Mouse (Mus musculus) limb, embryonic 13.5 days (tissue): Measurements from ENCODE around the gene Stam2. TPM values are rescaled to one million over a fixed set of nuclear protein-coding genes. Genes with fewer than 3 reads are reported as not detected.
A peak's percentile ranks its signal among the peaks of the same experiment; 100 is the strongest.

ENCODE experiments used
- ATAC-seq: fragments of 200-750 bp; cut with Nextera tagmentation; 2 replicates; pipeline ENCODE4 v1.8.0; 2017; ENCODE audit warnings: low read depth, moderate number of reproducible peaks, moderate TSS enrichment; ENCODE audit not compliant: low FRiP score
- H3K27ac ChIP-seq: fragments of 300-500 bp; sonication (generic); 2 replicates; pipeline ENCODE4 v1.5.1; 2015; ENCODE audit warnings: inconsistent platforms, mild to moderate bottlenecking, moderate library complexity
- H3K27me3 ChIP-seq: fragments of 300-500 bp; sonication (generic); 2 replicates; pipeline ENCODE4 v1.6.1; 2015; ENCODE audit warnings: mild to moderate bottlenecking, inconsistent platforms
- H3K36me3 ChIP-seq: fragments of 300-500 bp; sonication (generic); 2 replicates; pipeline ENCODE4 v1.6.1; 2015; ENCODE audit warnings: inconsistent platforms, mild to moderate bottlenecking, moderate library complexity
- H3K4me1 ChIP-seq: fragments of 300-500 bp; sonication (generic); 2 replicates; pipeline ENCODE4 v1.6.1; 2015; ENCODE audit warnings: inconsistent platforms
- H3K4me2 ChIP-seq: fragments of 300-500 bp; sonication (generic); replicated peaks from 2 replicates; pipeline ENCODE4 v1.6.1; 2015; ENCODE audit warnings: inconsistent platforms, mild to moderate bottlenecking, moderate library complexity
- H3K4me3 ChIP-seq: fragments of 300-500 bp; sonication (generic); 2 replicates; pipeline ENCODE4 v1.5.1; 2015; ENCODE audit warnings: moderate library complexity, mild to moderate bottlenecking, inconsistent platforms
- H3K9ac ChIP-seq: fragments of 300-500 bp; sonication (generic); 2 replicates; pipeline ENCODE4 v1.6.1; 2015; ENCODE audit warnings: mild to moderate bottlenecking, inconsistent platforms
- H3K9me3 ChIP-seq: fragments of 300-500 bp; sonication (generic); 2 replicates; pipeline ENCODE4 v1.6.1; 2016; ENCODE audit warnings: inconsistent platforms
- WGBS: fragments of 180-500 bp; shearing (Covaris S2); methylation state at CpG from one replicate; pipeline ENCODE4 v1.1.7; 2015; 5-methylcytosine and 5-hydroxymethylcytosine counted together
- polyA plus RNA-seq: library from polyadenylated mRNA; unstranded; fragments of >200 nt; fragmentation: Nextera tagmentation; extraction: Ambion mirVana; gene quantifications from 2 replicates; pipeline ENCODE4 v1.2.1, GENCODE M21; 2015

Gene Stam2
- polyA plus RNA-seq, 1 experiment from 2014 or later = 32.3 TPM

- H3K9ac ChIP-seq = no peak overlapping the region
- no peak overlapping the region for H3K4me3 ChIP-seq
- H3K4me2 ChIP-seq = no peak overlapping the region
- no peak overlapping the region for H3K27ac ChIP-seq
- H3K36me3 ChIP-seq = no peaks in the 10 kb centered on the region
- WGBS = 31% methylated on average over 10 of the region's 10 CpGs
- H3K9me3 ChIP-seq = no peaks in the 10 kb centered on the region
- H3K27me3 ChIP-seq = no peaks in the 10 kb centered on the region
- H3K4me1 ChIP-seq = no peaks in the 10 kb centered on the region
- ATAC-seq = no peak
Measured at GRCm38 (mm10) chr2:52758627-52759026, 16.5 kb upstream of the Stam2 start.

GRCm38 (mm10) chr2:52756691-52757090, 14.6 kb upstream of the Stam2 start:
- 13% methylated on average over 3 of the region's 3 CpGs for WGBS
- Histone ChIP-seq H3K4me2 (no peak overlapping the region), H3K27me3 (no peaks in the 10 kb centered on the region)

GRCm38 (mm10) chr2:52753573-52754317, 11.7 kb upstream of the Stam2 start:
- no peak overlapping the region for H3K27ac ChIP-seq
- H3K9me3 ChIP-seq = no peaks in the 10 kb centered on the region
- no peak overlapping the region for H3K4me2 ChIP-seq
- ATAC-seq = no peak
- H3K36me3 ChIP-seq = no peaks in the 10 kb centered on the region
- WGBS = 87% methylated on average over 3 of the region's 3 CpGs
- H3K9ac ChIP-seq = no peak overlapping the region
- no peaks in the 10 kb centered on the region for H3K27me3 ChIP-seq
- H3K4me3 ChIP-seq = no peak overlapping the region
- no peaks in the 10 kb centered on the region for H3K4me1 ChIP-seq

More at GRCm38 (mm10) chr2:52756691-52757090, 14.6 kb upstream of the Stam2 start:
- Histone ChIP-seq H3K4me1 (no peaks in the 10 kb centered on the region), H3K9ac (no peak overlapping the region), H3K36me3 (no peaks in the 10 kb centered on the region), H3K9me3 (no peaks in the 10 kb centered on the region), H3K4me3 (no peak overlapping the region), H3K27ac (no peak overlapping the region)
- ATAC-seq = no peak

GRCm38 (mm10) chr2:52744099-52744498, 2.0 kb upstream of the Stam2 start:
- Histone ChIP-seq H3K27me3 (no peaks in the 10 kb centered on the region), H3K9me3 (no peaks in the 10 kb centered on the region), H3K4me2 (no peak overlapping the region), H3K4me1 (peaks cover 4% of the 10 kb centered on the region; the same call in 1 of the 2 replicates), H3K27ac (no peak overlapping the region), H3K36me3 (no peaks in the 10 kb centered on the region), H3K9ac (no peak overlapping the region), H3K4me3 (no peak overlapping the region)
- no peak for ATAC-seq

- peak overlapping the region; percentile 66 for H3K4me2 ChIP-seq
- peak overlapping the region; percentile 82 for H3K4me3 ChIP-seq
- H3K36me3 ChIP-seq = no peaks in the 10 kb centered on the region
- peak; percentile 93 for ATAC-seq
- no peaks in the 10 kb centered on the region for H3K9me3 ChIP-seq
- WGBS = under 1% methylated on average over 54 of the region's 54 CpGs
- H3K9ac ChIP-seq = peak overlapping the region; percentile 86
- H3K27ac ChIP-seq = peak overlapping the region; percentile 94
- peaks cover 4% of the 10 kb centered on the region; the same call in 1 of the 2 replicates for H3K4me1 ChIP-seq
- no peaks in the 10 kb centered on the region for H3K27me3 ChIP-seq
Measured at GRCm38 (mm10) chr2:52741681-52742255, 313 bp downstream of the Stam2 start.

GRCm38 (mm10) chr2:52740596-52740995, 1.5 kb downstream of the Stam2 start:
- no peak for ATAC-seq
- 72% methylated on average over 4 of the region's 4 CpGs for WGBS
- H3K4me2 ChIP-seq = 0 out of 2 replicates have a peak overlapping the region, but pooled peaks have one; percentile 32
- no peaks in the 10 kb centered on the region for H3K9me3 ChIP-seq
- no peak overlapping the region for H3K27ac ChIP-seq
- no peak overlapping the region for H3K4me3 ChIP-seq
- H3K9ac ChIP-seq = no peak overlapping the region
- H3K36me3 ChIP-seq = no peaks in the 10 kb centered on the region
- peaks cover 4% of the 10 kb centered on the region; the same call in 1 of the 2 replicates for H3K4me1 ChIP-seq
- H3K27me3 ChIP-seq = no peaks in the 10 kb centered on the region

GRCm38 (mm10) chr2:52734504-52734903, 7.6 kb downstream of the Stam2 start:
- Histone ChIP-seq H3K9me3 (no peaks in the 10 kb centered on the region), H3K9ac (no peak overlapping the region), H3K4me2 (no peak overlapping the region), H3K4me3 (no peak overlapping the region), H3K36me3 (peaks cover 3% of the 10 kb centered on the region), H3K27me3 (no peaks in the 10 kb centered on the region), H3K4me1 (no peaks in the 10 kb centered on the region), H3K27ac (no peak overlapping the region)
- ATAC-seq = no peak
- 95% methylated on average over 7 of the region's 7 CpGs for WGBS

GRCm38 (mm10) chr2:52733659-52734058, 8.4 kb downstream of the Stam2 start:
- no peak overlapping the region for H3K9ac ChIP-seq
- H3K27ac ChIP-seq = no peak overlapping the region
- H3K36me3 ChIP-seq = peaks cover 6% of the 10 kb centered on the region
- no peak overlapping the region for H3K4me3 ChIP-seq
- 88% methylated on average over 7 of the region's 7 CpGs for WGBS
- no peak for ATAC-seq
- no peaks in the 10 kb centered on the region for H3K4me1 ChIP-seq
- H3K27me3 ChIP-seq = no peaks in the 10 kb centered on the region
- H3K4me2 ChIP-seq = no peak overlapping the region
- no peaks in the 10 kb centered on the region for H3K9me3 ChIP-seq

- no peaks in the 10 kb centered on the region for H3K9me3 ChIP-seq
- H3K36me3 ChIP-seq = peaks cover 6% of the 10 kb centered on the region
- H3K9ac ChIP-seq = no peak overlapping the region
- WGBS = 89% methylated on average over 7 of the region's 7 CpGs
- no peak overlapping the region for H3K4me3 ChIP-seq
- no peaks in the 10 kb centered on the region for H3K27me3 ChIP-seq
- H3K27ac ChIP-seq = no peak overlapping the region
- no peak overlapping the region for H3K4me2 ChIP-seq
- no peaks in the 10 kb centered on the region for H3K4me1 ChIP-seq
- ATAC-seq = no peak
Measured at GRCm38 (mm10) chr2:52732611-52733010, 9.5 kb downstream of the Stam2 start.

- Histone ChIP-seq H3K4me2 (no peak overlapping the region), H3K4me1 (no peaks in the 10 kb centered on the region), H3K27me3 (no peaks in the 10 kb centered on the region), H3K27ac (no peak overlapping the region), H3K4me3 (no peak overlapping the region), H3K9ac (no peak overlapping the region), H3K9me3 (no peaks in the 10 kb centered on the region), H3K36me3 (peaks cover 6% of the 10 kb centered on the region)
- WGBS = 91% methylated on average over 5 of the region's 5 CpGs
- no peak for ATAC-seq
Measured at GRCm38 (mm10) chr2:52732001-52732400, 10.1 kb downstream of the Stam2 start.

- H3K27ac ChIP-seq = no peak overlapping the region
- H3K4me3 ChIP-seq = no peak overlapping the region
- no peaks in the 10 kb centered on the region for H3K4me1 ChIP-seq
- H3K27me3 ChIP-seq = no peaks in the 10 kb centered on the region
- ATAC-seq = no peak
- no peak overlapping the region for H3K4me2 ChIP-seq
- WGBS = 91% methylated on average over 6 of the region's 6 CpGs
- H3K9ac ChIP-seq = no peak overlapping the region
- H3K36me3 ChIP-seq = peaks cover 6% of the 10 kb centered on the region
- H3K9me3 ChIP-seq = no peaks in the 10 kb centered on the region
Measured at GRCm38 (mm10) chr2:52730891-52731290, 11.2 kb downstream of the Stam2 start.

- Histone ChIP-seq H3K4me3 (no peak overlapping the region), H3K4me1 (0 out of 2 replicates have a peak, but pooled peaks cover 4% of the 10 kb centered on the region), H3K9me3 (no peaks in the 10 kb centered on the region), H3K27ac (no peak overlapping the region), H3K9ac (no peak overlapping the region), H3K27me3 (no peaks in the 10 kb centered on the region), H3K4me2 (no peak overlapping the region), H3K36me3 (no peaks in the 10 kb centered on the region)
- 37% methylated on average over 13 of the region's 13 CpGs for WGBS
- no peak; the same call in 1 of the 2 replicates for ATAC-seq
Measured at GRCm38 (mm10) chr2:52720231-52721025, 21.7 kb downstream of the Stam2 start.
